Mouse (Mus musculus) neutrophil, adult 65 days (primary cell): ENCODE measurements around the gene Gm10058. TPM values are rescaled to one million over a fixed set of nuclear protein-coding genes. Genes with fewer than 3 reads are reported as not detected.

Experiments used
- total RNA-seq: library from RNA; stranded (reverse); gene quantifications from 2 replicates; pipeline ENCODE4 v1.2.4, GENCODE M21; 2023

Gm10058 gene
- total RNA-seq, result not detected in 2 replicates

GRCm38 (mm10) chrX:27946785-27947184, at the start of gene Gm10058:
Gene Gm10058, minus strand, starts transcription at chrX:27946885.

